In genomic region chr11:21550222-21551173, GRCm38 (mm10) we compare ENCODE assay signal across 12 mouse cellular contexts. TPM values are rescaled to one million over a fixed set of nuclear protein-coding genes. Genes with fewer than 3 reads are reported as not detected.
A peak's percentile ranks its signal among the peaks of the same experiment; 100 is the strongest.
DNase-seq lines count a peak whose midpoint lies in the region; ATAC-seq lines count a peak whose summit lies in the region.
"Had no signal": no experiment of that assay in that cellular context is flagged by ENCODE, and none has a peak within 500 bp of the region (broad histone marks: within the 10 kb centered on the region; RNA-seq: fewer than 3 reads in every experiment).

No protein-coding gene starts in this region.

- peak overlapping the region; percentile 80; the same call in 1 of the 2 replicates for H3K27ac ChIP-seq in kidney, embryonic 16.5 days (ENCODE audit: low read length)
- H3K27ac ChIP-seq in intestine, embryonic 15.5 days: no peak overlapping the region
- H3K27ac ChIP-seq: midbrain, embryonic 15.5 days had no signal

- no peaks in the 10 kb centered on the region for H3K36me3 ChIP-seq in kidney, embryonic 16.5 days (ENCODE audit: insufficient read depth, low read length)
- H3K36me3 ChIP-seq in intestine, embryonic 15.5 days: no peaks in the 10 kb centered on the region
- H3K36me3 ChIP-seq: midbrain, embryonic 15.5 days had no signal

- 81% methylated on average over 12 of the region's 12 CpGs for WGBS in kidney, embryonic 16.5 days
- 83% methylated on average over 12 of the region's 12 CpGs for WGBS in intestine, embryonic 15.5 days

- no peaks in the 10 kb centered on the region for H3K27me3 ChIP-seq in kidney, embryonic 16.5 days (ENCODE audit: insufficient read depth, low read length)
- no peaks in the 10 kb centered on the region for H3K27me3 ChIP-seq in intestine, embryonic 15.5 days (replicated peaks)
- H3K27me3 ChIP-seq: midbrain, embryonic 15.5 days had no signal

- no peak overlapping the region for H3K4me2 ChIP-seq in kidney, embryonic 16.5 days (replicated peaks; ENCODE audit: low read depth, low read length)
- H3K4me2 ChIP-seq in intestine, embryonic 15.5 days (replicated peaks): no peak overlapping the region
- H3K4me2 ChIP-seq: midbrain, embryonic 15.5 days had no signal

- no peak overlapping the region for H3K4me3 ChIP-seq in kidney, embryonic 16.5 days (ENCODE audit: low read length)
- no peak overlapping the region for H3K4me3 ChIP-seq in intestine, embryonic 15.5 days (replicated peaks)
- H3K4me3 ChIP-seq: midbrain, embryonic 15.5 days had no signal

- H3K4me1 ChIP-seq in kidney, embryonic 16.5 days (ENCODE audit: insufficient read depth, low read length): peaks cover 6% of the 10 kb centered on the region; the same call in 1 of the 2 replicates
- H3K4me1 ChIP-seq in intestine, embryonic 15.5 days (replicated peaks): 0 out of 2 replicates have a peak, but pooled peaks cover 3% of the 10 kb centered on the region
- H3K4me1 ChIP-seq: midbrain, embryonic 15.5 days had no signal

- H3K9ac ChIP-seq in kidney, embryonic 16.5 days (replicated peaks; ENCODE audit: low read length): no peak overlapping the region
- H3K9ac ChIP-seq in intestine, embryonic 15.5 days: no peak overlapping the region
- H3K9ac ChIP-seq: midbrain, embryonic 15.5 days had no signal

- no peak for ATAC-seq in kidney, embryonic 16.5 days (ENCODE audit: low FRiP score, low TSS enrichment)
- ATAC-seq in intestine, embryonic 15.5 days: peak; percentile 67
- ATAC-seq in megakaryocyte progenitor cell, adult 5-6 weeks (replicated peaks; ENCODE audit: poor library complexity): peak; percentile 43
- ATAC-seq: midbrain, embryonic 15.5 days had no signal

- no peak for DNase-seq in kidney, adult 18-20 months
- DNase-seq in MN1 (ENCODE audit: low spot score): peak; percentile 39
- no peak for DNase-seq in right cerebral cortex, postnatal 4 days
- no peak for DNase-seq in cerebellum, postnatal 14 days
- DNase-seq: adrenal gland, postnatal 25 days; embryo, embryonic 11 days; lung, adult 2 months; thymus, adult 2 months had no signal

- no peaks in the 10 kb centered on the region for H3K9me3 ChIP-seq in kidney, embryonic 16.5 days (ENCODE audit: low read length)
- no peaks in the 10 kb centered on the region for H3K9me3 ChIP-seq in intestine, embryonic 15.5 days
- H3K9me3 ChIP-seq: midbrain, embryonic 15.5 days had no signal

RNA-seq across cellular contexts. Expression of gene Wdpcp, which starts 21.5 kb away (rescaled TPM):
- polyA plus RNA-seq in kidney, embryonic 16.5 days (2015; fragmentation: Nextera tagmentation; extraction: Ambion mirVana): 13.4 and 14.5 TPM in 2 replicates
- polyA plus RNA-seq in intestine, embryonic 15.5 days (2015; fragmentation: Nextera tagmentation; extraction: Ambion mirVana): 6.1 and 7.2 TPM in 2 replicates
- total RNA-seq in megakaryocyte progenitor cell, adult 5-6 weeks (2015): 5.3 and 7.3 TPM in 2 replicates
- total RNA-seq in megakaryocyte progenitor cell, adult 5-6 weeks (2017): 14.4 and 27.1 TPM in 2 replicates

RNA-seq across cellular contexts. Expression of gene Mdh1, which starts 21.7 kb away (rescaled TPM):
- polyA plus RNA-seq in kidney, embryonic 16.5 days (2015; fragmentation: Nextera tagmentation; extraction: Ambion mirVana): 810 and 870 TPM in 2 replicates
- polyA plus RNA-seq in intestine, embryonic 15.5 days (2015; fragmentation: Nextera tagmentation; extraction: Ambion mirVana): 556 and 583 TPM in 2 replicates
- total RNA-seq in megakaryocyte progenitor cell, adult 5-6 weeks (2015): 219 and 221 TPM in 2 replicates
- total RNA-seq in megakaryocyte progenitor cell, adult 5-6 weeks (2017): 138 and 144 TPM in 2 replicates
